Mouse (Mus musculus) testis, adult 2 months (tissue): ENCODE measurements at regions not wholly inside any gene's neighbourhood (a gene's known extent, or its start where the extent isn't known, plus 50 kb on each side); places are given as distances from the start of the nearest gene placed in this dataset.

Experiments
- H3K27ac ChIP-seq: fragments of 200-500 bp; 2 replicates; pipeline ENCODE4 v1.5.1; 2012; ENCODE audit warnings: low read depth, low read length; ENCODE audit not compliant: control insufficient read depth, insufficient read depth
- H3K27me3 ChIP-seq: fragments of 200-500 bp; 2 replicates; pipeline ENCODE4 v1.6.1; 2012; ENCODE audit warnings: mild to moderate bottlenecking, low read length, moderate library complexity; ENCODE audit not compliant: control insufficient read depth, insufficient read depth
- H3K36me3 ChIP-seq: fragments of 200-500 bp; 2 replicates; pipeline ENCODE4 v1.6.1; 2012; ENCODE audit warnings: mild to moderate bottlenecking, low read length; ENCODE audit not compliant: control insufficient read depth, insufficient read depth
- H3K4me1 ChIP-seq: fragments of 200-500 bp; 2 replicates; pipeline ENCODE4 v1.6.1; 2012; ENCODE audit warnings: low read length; ENCODE audit not compliant: control insufficient read depth, insufficient read depth
- H3K4me3 ChIP-seq: fragments of 200-500 bp; 2 replicates; pipeline ENCODE4 v1.5.1; 2012; ENCODE audit warnings: low read depth, mild to moderate bottlenecking, low read length, moderate library complexity, mixed read lengths; ENCODE audit not compliant: control insufficient read depth
- CTCF ChIP-seq: fragments of 200-500 bp; IDR thresholded peaks from 2 replicates; pipeline ENCODE4 v1.5.1; 2012; ENCODE audit warnings: low read depth, mild to moderate bottlenecking, inconsistent platforms, low read length, moderate library complexity; ENCODE audit not compliant: control insufficient read depth, insufficient read depth, insufficient replicate concordance
- POLR2A ChIP-seq: fragments of 200-500 bp; IDR thresholded peaks from 2 replicates; pipeline ENCODE4 v1.6.1; 2012; ENCODE audit warnings: low read depth, mild to moderate bottlenecking, inconsistent platforms, low read length, moderate library complexity; ENCODE audit not compliant: control insufficient read depth

GRCm38 (mm10) chr7:83195896-83196537 lies 328.9 kb downstream of the Mex3b start:
- TF ChIP-seq CTCF, result no peak
- TF ChIP-seq POLR2A, result no peak
- H3K4me3 ChIP-seq, result no peak overlapping the region
- no peaks in the 10 kb centered on the region for H3K36me3 ChIP-seq
- H3K27me3 ChIP-seq, result no peaks in the 10 kb centered on the region
- H3K4me1 ChIP-seq, result no peaks in the 10 kb centered on the region
- H3K27ac ChIP-seq, result no peak overlapping the region

GRCm38 (mm10) chr7:83197490-83197889 lies 330.4 kb downstream of the Mex3b start:
- no peak overlapping the region for H3K4me3 ChIP-seq
- no peaks in the 10 kb centered on the region for H3K36me3 ChIP-seq
- TF ChIP-seq CTCF, result no peak
- no peak for TF ChIP-seq POLR2A
- H3K4me1 ChIP-seq, result no peaks in the 10 kb centered on the region
- no peaks in the 10 kb centered on the region for H3K27me3 ChIP-seq
- H3K27ac ChIP-seq, result no peak overlapping the region

GRCm38 (mm10) chr7:83201126-83201686 lies 334.1 kb downstream of the Mex3b start:
- Histone ChIP-seq H3K36me3 (no peaks in the 10 kb centered on the region), H3K4me1 (no peaks in the 10 kb centered on the region), H3K27ac (no peak overlapping the region), H3K4me3 (no peak overlapping the region), H3K27me3 (no peaks in the 10 kb centered on the region)
- no peak for TF ChIP-seq CTCF
- no peak for TF ChIP-seq POLR2A

- Histone ChIP-seq H3K4me1 (no peaks in the 10 kb centered on the region; the same call in 1 of the 2 replicates), H3K27ac (no peak overlapping the region), H3K36me3 (no peaks in the 10 kb centered on the region), H3K4me3 (no peak overlapping the region), H3K27me3 (no peaks in the 10 kb centered on the region)
- TF ChIP-seq CTCF (no peak), POLR2A (no peak)
Observed at GRCm38 (mm10) chr7:83201768-83202493, 334.8 kb downstream of the Mex3b start.

- TF ChIP-seq POLR2A (no peak), CTCF (no peak)
- Histone ChIP-seq H3K36me3 (no peaks in the 10 kb centered on the region), H3K27ac (no peak overlapping the region), H3K4me1 (no peaks in the 10 kb centered on the region; the same call in 1 of the 2 replicates), H3K4me3 (no peak overlapping the region), H3K27me3 (no peaks in the 10 kb centered on the region)
Observed at GRCm38 (mm10) chr7:83203311-83204012, 336.3 kb downstream of the Mex3b start.

- no peak overlapping the region for H3K4me3 ChIP-seq
- no peaks in the 10 kb centered on the region for H3K27me3 ChIP-seq
- H3K36me3 ChIP-seq, result no peaks in the 10 kb centered on the region
- TF ChIP-seq CTCF (no peak), POLR2A (no peak)
- no peak overlapping the region for H3K27ac ChIP-seq
- no peaks in the 10 kb centered on the region; the same call in 1 of the 2 replicates for H3K4me1 ChIP-seq
Observed at GRCm38 (mm10) chr7:83204013-83204365, 336.9 kb downstream of the Mex3b start.

GRCm38 (mm10) chr7:83204701-83205100 lies 337.6 kb downstream of the Mex3b start:
- no peaks in the 10 kb centered on the region; the same call in 1 of the 2 replicates for H3K4me1 ChIP-seq
- no peak overlapping the region for H3K27ac ChIP-seq
- no peak overlapping the region for H3K4me3 ChIP-seq
- H3K27me3 ChIP-seq, result no peaks in the 10 kb centered on the region
- TF ChIP-seq CTCF, result no peak
- TF ChIP-seq POLR2A, result no peak
- H3K36me3 ChIP-seq, result no peaks in the 10 kb centered on the region
